Mouse (Mus musculus) small intestine, adult 2 months (tissue): ENCODE measurements at regions not wholly inside any gene's neighbourhood (a gene's known extent, or its start where the extent isn't known, plus 50 kb on each side); places are given as distances from the start of the nearest gene placed in this dataset.

ENCODE experiments used
- H3K27ac ChIP-seq: fragments of 200-500 bp; 2 replicates; pipeline ENCODE4 v1.5.1; 2012; ENCODE audit warnings: low read depth, low read length, control low read depth, inconsistent platforms; ENCODE audit not compliant: insufficient read depth
- H3K27me3 ChIP-seq: fragments of 200-500 bp; 2 replicates; pipeline ENCODE4 v1.6.1; 2012; ENCODE audit warnings: mild to moderate bottlenecking, moderate library complexity, low read length, inconsistent platforms; ENCODE audit not compliant: control insufficient read depth, insufficient read depth
- H3K36me3 ChIP-seq: fragments of 200-500 bp; 2 replicates; pipeline ENCODE4 v1.6.1; 2012; ENCODE audit warnings: mild to moderate bottlenecking, low read length, control low read depth, inconsistent platforms; ENCODE audit not compliant: control insufficient read depth, insufficient read depth
- H3K4me1 ChIP-seq: fragments of 200-500 bp; 2 replicates; pipeline ENCODE4 v1.6.1; 2012; ENCODE audit warnings: low read length, inconsistent platforms, mixed read lengths; ENCODE audit not compliant: control insufficient read depth, insufficient read depth, insufficient read length
- H3K4me3 ChIP-seq: fragments of 200-500 bp; 2 replicates; pipeline ENCODE4 v1.5.1; 2012; ENCODE audit warnings: low read depth, mild to moderate bottlenecking, control low read depth, inconsistent platforms, low read length, moderate library complexity
- CTCF ChIP-seq: fragments of 200-500 bp; IDR thresholded peaks from 2 replicates; pipeline ENCODE4 v1.5.1; 2012; ENCODE audit warnings: low read depth, mild to moderate bottlenecking, control low read depth, inconsistent platforms, low read length, moderate library complexity, mixed read lengths; ENCODE audit not compliant: insufficient replicate concordance, insufficient read length; ENCODE audit errors: extremely low read depth
- POLR2A ChIP-seq: fragments of 200-500 bp; IDR thresholded peaks from 2 replicates; pipeline ENCODE4 v1.6.1; 2012; ENCODE audit warnings: low read depth, mild to moderate bottlenecking, control low read depth, inconsistent platforms, low read length, moderate library complexity
- WGBS: fragments of 180-500 bp; shearing (Covaris S2); methylation state at CpG from one replicate; pipeline ENCODE4 v1.1.7; 2018; 5-methylcytosine and 5-hydroxymethylcytosine counted together

DNA sequence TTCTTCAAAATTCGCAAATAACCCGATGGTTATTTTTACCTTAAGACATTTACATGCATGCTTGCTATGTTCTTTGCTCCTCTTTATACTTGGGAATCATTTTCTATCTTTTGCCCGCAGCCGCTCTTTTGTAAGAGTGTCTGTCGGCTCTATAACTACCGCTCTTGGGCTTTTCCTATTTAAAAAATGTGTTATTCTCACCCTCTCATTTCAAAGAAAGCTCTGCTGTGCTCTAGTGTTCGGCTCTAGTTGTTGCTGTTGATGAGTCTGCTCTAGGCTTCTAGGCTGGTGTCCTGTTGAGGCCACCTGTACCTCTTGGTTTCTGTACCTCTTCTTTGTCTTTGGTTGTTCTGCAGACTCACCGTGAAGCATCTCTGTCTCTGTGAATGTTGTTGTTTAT lies 343.7 kb downstream of the Foxo1 start:
- Histone ChIP-seq H3K4me1 (no peaks in the 10 kb centered on the region), H3K36me3 (no peaks in the 10 kb centered on the region), H3K27me3 (no peaks in the 10 kb centered on the region), H3K4me3 (no peak overlapping the region), H3K27ac (no peak overlapping the region)
- WGBS, result 94% methylated on average over 8 of the region's 8 CpGs
- TF ChIP-seq POLR2A (no peak), CTCF (no peak)

DNA sequence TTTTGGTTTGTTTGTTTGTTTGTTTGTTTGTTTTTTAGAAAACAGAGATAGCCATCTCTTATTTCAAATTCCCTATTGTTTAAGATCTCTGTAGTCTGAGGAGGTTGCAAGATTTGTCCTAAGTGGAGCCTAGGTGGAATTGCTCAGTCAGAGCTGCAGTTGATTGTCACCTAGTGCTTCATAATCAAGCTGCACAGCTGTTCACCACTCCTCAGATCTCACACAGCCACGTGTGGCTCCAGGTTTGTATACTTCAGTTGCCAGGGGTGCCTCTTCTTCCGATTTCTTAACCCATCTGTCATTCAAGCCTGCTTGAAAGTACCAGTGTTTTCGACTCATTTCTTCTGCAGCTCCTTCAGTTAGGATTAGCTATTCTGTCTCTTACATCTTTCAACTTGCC lies 342.3 kb downstream of the Foxo1 start:
- Histone ChIP-seq H3K36me3 (no peaks in the 10 kb centered on the region), H3K27ac (no peak overlapping the region), H3K4me3 (no peak overlapping the region), H3K4me1 (no peaks in the 10 kb centered on the region), H3K27me3 (no peaks in the 10 kb centered on the region)
- 62% methylated on average over 3 of the region's 3 CpGs for WGBS
- TF ChIP-seq CTCF (no peak), POLR2A (no peak)

DNA sequence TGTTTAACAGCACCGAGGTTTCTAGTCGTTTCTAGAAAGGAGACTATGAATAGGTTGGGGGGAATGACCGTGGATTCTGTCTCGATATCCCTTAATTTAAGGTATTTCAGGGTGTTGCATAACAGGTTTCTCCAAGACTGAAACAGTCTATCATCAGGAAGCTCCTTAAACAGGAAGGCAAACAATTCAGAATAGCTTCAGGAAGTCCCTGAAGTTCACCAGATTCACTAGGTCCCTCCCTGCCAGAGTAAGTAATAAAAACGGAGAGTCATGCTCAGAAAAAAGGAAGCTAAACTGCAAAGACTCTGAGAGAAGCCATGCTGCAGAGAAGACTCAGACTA lies 339.9 kb downstream of the Foxo1 start:
- Histone ChIP-seq H3K36me3 (no peaks in the 10 kb centered on the region), H3K27me3 (no peaks in the 10 kb centered on the region), H3K4me1 (no peaks in the 10 kb centered on the region), H3K27ac (no peak overlapping the region), H3K4me3 (no peak overlapping the region)
- WGBS, result 85% methylated on average over 5 of the region's 5 CpGs
- TF ChIP-seq CTCF (no peak), POLR2A (no peak)

DNA sequence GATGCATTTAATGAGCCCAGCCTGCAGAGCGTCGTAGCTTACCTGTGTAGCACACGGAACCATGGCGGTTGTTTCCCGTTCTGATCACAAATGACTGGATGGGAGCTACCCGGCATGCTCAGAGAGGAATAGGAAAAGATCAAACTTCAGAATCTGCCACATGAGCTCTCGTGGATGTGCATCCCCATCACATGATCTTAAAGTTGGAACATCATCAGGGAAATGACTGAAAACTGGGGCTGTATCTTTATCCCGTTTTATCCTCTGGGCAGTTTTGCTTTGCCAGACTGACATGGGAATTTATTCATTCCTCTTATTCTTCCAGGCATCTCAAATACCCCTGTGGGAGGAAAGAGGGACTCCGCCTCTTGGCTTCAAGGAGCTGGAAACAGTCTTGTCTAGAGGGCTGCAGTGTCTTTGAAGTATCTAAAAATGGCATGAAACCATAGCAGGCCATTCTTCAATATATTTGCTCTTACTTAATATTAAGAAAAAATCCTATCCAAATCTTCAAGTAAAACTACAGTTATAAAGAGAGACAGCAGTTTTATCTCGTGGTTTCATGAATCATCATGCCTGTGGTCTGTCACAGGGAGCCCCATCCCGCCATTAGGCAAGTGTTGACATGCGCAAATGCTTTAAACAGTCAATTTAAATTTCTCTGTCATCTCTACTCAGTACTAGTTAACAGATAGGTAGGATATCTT lies 339.4 kb downstream of the Foxo1 start:
- no peaks in the 10 kb centered on the region for H3K27me3 ChIP-seq
- 84% methylated on average over 12 of the region's 12 CpGs for WGBS
- no peak overlapping the region for H3K4me3 ChIP-seq
- H3K4me1 ChIP-seq, result no peaks in the 10 kb centered on the region
- H3K27ac ChIP-seq, result no peak overlapping the region
- H3K36me3 ChIP-seq, result no peaks in the 10 kb centered on the region
- TF ChIP-seq POLR2A, result no peak
- no peak for TF ChIP-seq CTCF

DNA sequence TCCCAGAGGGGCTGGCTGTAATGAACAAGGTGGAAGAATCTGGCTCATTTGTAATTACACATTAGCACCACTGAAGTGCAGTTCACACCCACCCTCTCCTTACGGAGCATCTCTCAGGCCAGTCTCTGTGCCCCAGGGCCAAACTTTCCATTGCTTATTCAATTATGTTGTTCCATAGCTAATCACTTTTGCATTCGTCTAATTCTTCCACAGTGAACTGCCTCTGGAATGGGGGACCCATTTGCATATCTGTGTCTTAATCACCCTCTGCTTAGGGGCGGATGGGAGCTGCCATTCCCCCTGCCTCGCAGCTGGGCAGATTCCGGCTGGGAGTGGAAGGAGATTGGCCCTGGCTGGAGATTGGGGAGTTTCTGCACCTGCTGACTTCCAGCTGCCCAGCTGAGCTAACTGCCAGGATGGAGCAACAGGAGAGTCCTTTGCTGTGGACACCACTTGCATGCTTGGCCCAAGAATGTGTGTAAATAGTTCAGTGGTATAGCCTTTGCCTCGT lies 337.2 kb downstream of the Foxo1 start:
- no peaks in the 10 kb centered on the region for H3K36me3 ChIP-seq
- no peak overlapping the region for H3K4me3 ChIP-seq
- WGBS, result 66% methylated on average over 6 of the region's 6 CpGs
- no peaks in the 10 kb centered on the region for H3K27me3 ChIP-seq
- H3K4me1 ChIP-seq, result no peaks in the 10 kb centered on the region
- no peak overlapping the region for H3K27ac ChIP-seq
- TF ChIP-seq CTCF (no peak), POLR2A (no peak)

DNA sequence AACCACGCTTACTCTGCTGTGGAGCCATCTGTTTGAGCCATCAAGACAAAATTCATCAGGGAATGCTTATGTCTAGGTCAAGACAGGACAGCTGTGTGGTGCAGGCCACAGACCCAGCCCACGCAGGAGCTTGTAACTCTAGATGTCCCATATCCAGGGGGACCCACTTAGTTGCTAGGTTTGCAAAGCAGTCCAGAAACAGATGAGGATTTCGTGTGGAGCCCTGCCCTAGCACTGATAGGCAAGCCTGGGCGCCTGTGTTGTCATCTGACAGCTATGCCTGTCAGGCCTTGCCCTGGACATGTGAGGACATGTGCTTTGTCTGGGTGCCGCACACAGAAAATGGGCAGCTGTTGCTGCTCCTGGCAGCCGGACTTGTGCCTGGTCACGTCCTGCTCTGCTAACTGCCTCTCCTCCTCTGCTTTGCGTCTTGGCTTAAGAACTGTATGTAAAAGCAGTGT lies 335.1 kb downstream of the Foxo1 start:
- no peaks in the 10 kb centered on the region for H3K27me3 ChIP-seq
- H3K4me3 ChIP-seq, result no peak overlapping the region
- TF ChIP-seq CTCF (no peak), POLR2A (no peak)
- H3K36me3 ChIP-seq, result no peaks in the 10 kb centered on the region
- H3K4me1 ChIP-seq, result no peaks in the 10 kb centered on the region
- WGBS, result 86% methylated on average over 8 of the region's 8 CpGs
- H3K27ac ChIP-seq, result no peak overlapping the region

DNA sequence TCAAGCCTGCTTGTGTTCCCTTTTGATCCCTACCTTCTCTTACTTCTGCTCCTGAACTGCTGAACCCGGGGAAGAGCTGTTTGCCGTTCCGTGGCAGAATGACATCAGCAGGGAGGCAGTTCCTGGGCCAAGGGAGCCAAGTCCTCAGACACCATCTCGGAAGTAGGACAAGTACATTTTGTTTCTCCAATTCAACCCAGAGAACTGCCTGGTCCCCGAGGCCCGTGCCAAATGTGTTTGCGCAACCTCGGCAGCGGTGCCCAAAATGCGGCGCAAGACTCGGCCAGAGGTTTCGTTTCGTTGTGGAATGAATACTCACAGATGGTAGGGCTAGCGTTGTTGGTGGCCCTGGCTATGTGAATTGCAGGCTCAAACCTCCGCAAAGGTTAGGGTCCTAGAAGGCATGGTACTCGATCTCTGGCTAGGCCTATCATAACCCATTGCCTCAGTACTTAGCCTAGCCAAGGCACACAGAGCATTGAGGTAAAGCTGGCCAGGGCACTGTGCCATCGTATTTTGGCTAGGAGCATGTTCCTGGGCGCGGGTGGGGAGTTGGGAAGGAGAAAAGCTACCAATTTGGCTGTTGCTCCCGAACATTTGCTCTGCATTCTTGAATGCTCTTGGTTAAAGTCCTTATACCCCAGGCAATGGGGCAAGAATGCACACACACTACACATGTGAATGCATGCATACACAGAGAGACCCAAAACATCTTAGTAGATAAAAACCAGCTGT lies 333.0 kb downstream of the Foxo1 start:
- 84% methylated on average over 21 of the region's 21 CpGs for WGBS
- H3K4me3 ChIP-seq, result no peak overlapping the region
- no peak overlapping the region for H3K27ac ChIP-seq
- no peaks in the 10 kb centered on the region for H3K36me3 ChIP-seq
- H3K4me1 ChIP-seq, result no peaks in the 10 kb centered on the region
- no peak for TF ChIP-seq CTCF
- no peak for TF ChIP-seq POLR2A
- no peaks in the 10 kb centered on the region for H3K27me3 ChIP-seq
